ENCODE assay signal across 9 mouse cellular contexts in genomic region chr5:130950894-130951400, GRCm38 (mm10).
A peak's percentile ranks its signal among the peaks of the same experiment; 100 is the strongest.
DNase-seq lines count a peak whose midpoint lies in the region; ATAC-seq and TF ChIP-seq lines count a peak whose summit lies in the region.
"Had no signal": no experiment of that assay in that cellular context is flagged by ENCODE, and none has a peak within 500 bp of the region (broad histone marks: within the 10 kb centered on the region; RNA-seq: fewer than 3 reads in every experiment).

No protein-coding gene starts in this region.

- H3K36me3 ChIP-seq in liver, postnatal 0 days (replicated peaks; ENCODE audit: insufficient read depth, low read length) = no peaks in the 10 kb centered on the region
- H3K36me3 ChIP-seq in embryonic facial prominence, embryonic 12.5 days = no peaks in the 10 kb centered on the region
- H3K36me3 ChIP-seq in midbrain, embryonic 15.5 days (replicated peaks) = no peaks in the 10 kb centered on the region

- no peak overlapping the region for H3K4me2 ChIP-seq in liver, postnatal 0 days (ENCODE audit: low read depth, low read length)
- H3K4me2 ChIP-seq in embryonic facial prominence, embryonic 12.5 days (replicated peaks) = no peak overlapping the region
- H3K4me2 ChIP-seq in midbrain, embryonic 15.5 days = no peak overlapping the region
- H3K4me2 ChIP-seq: neural tube, embryonic 12.5 days had no signal

- H3K4me1 ChIP-seq in liver, postnatal 0 days (ENCODE audit: insufficient read depth) = no peaks in the 10 kb centered on the region
- no peaks in the 10 kb centered on the region for H3K4me1 ChIP-seq in embryonic facial prominence, embryonic 12.5 days
- H3K4me1 ChIP-seq in midbrain, embryonic 15.5 days = no peaks in the 10 kb centered on the region
- H3K4me1 ChIP-seq: neural tube, embryonic 12.5 days had no signal

- no peak for TF ChIP-seq EP300 in liver, postnatal 0 days (IDR thresholded peaks at IDR 0.05; ENCODE audit: low read depth)

- no peaks in the 10 kb centered on the region for H3K9me3 ChIP-seq in liver, postnatal 0 days (ENCODE audit: low read length)
- H3K9me3 ChIP-seq in embryonic facial prominence, embryonic 12.5 days = no peaks in the 10 kb centered on the region
- H3K9me3 ChIP-seq in midbrain, embryonic 15.5 days = 0 out of 2 replicates have a peak, but pooled peaks cover 2% of the 10 kb centered on the region
- H3K9me3 ChIP-seq: neural tube, embryonic 12.5 days had no signal

- H3K4me3 ChIP-seq in liver, postnatal 0 days (ENCODE audit: low read depth, low read length) = no peak overlapping the region
- H3K4me3 ChIP-seq in embryonic facial prominence, embryonic 12.5 days = no peak overlapping the region
- no peak overlapping the region for H3K4me3 ChIP-seq in midbrain, embryonic 15.5 days
- H3K4me3 ChIP-seq: neural tube, embryonic 12.5 days had no signal

- H3K27me3 ChIP-seq in liver, postnatal 0 days (ENCODE audit: insufficient read depth, low read length) = no peaks in the 10 kb centered on the region
- H3K27me3 ChIP-seq in embryonic facial prominence, embryonic 12.5 days = no peaks in the 10 kb centered on the region
- H3K27me3 ChIP-seq in midbrain, embryonic 15.5 days (replicated peaks) = no peaks in the 10 kb centered on the region
- H3K27me3 ChIP-seq: neural tube, embryonic 12.5 days had no signal

- peak; percentile 3 for DNase-seq in adrenal gland, postnatal 25 days
- no peak for DNase-seq in adrenal gland, adult 8-10 months
- DNase-seq in liver, postnatal 0 days = no peak
- DNase-seq in liver = no peak
- no peak for DNase-seq in Muller cell, postnatal 12 days (ENCODE audit: inconsistent ontology term)

- no peak overlapping the region for H3K27ac ChIP-seq in liver, postnatal 0 days (ENCODE audit: low read depth)
- no peak overlapping the region for H3K27ac ChIP-seq in embryonic facial prominence, embryonic 12.5 days
- 0 out of 2 replicates have a peak overlapping the region, but pooled peaks have one; percentile 12 for H3K27ac ChIP-seq in midbrain, embryonic 15.5 days
- H3K27ac ChIP-seq: neural tube, embryonic 12.5 days had no signal

- ATAC-seq in liver, postnatal 0 days = no peak
- ATAC-seq in embryonic facial prominence, embryonic 12.5 days (ENCODE audit: insufficient number of reproducible peaks, insufficient read depth, low FRiP score, low TSS enrichment) = peak; percentile 41; the same call in 1 of the 2 replicates
- no peak for ATAC-seq in midbrain, embryonic 15.5 days (replicated peaks)
- ATAC-seq in monocyte, adult 5-6 weeks (replicated peaks; ENCODE audit: insufficient number of reproducible peaks, low FRiP score, low TSS enrichment, poor library complexity, severe bottlenecking) = no peak

- TF ChIP-seq CTCF in liver, postnatal 0 days (IDR thresholded peaks at IDR 0.05; ENCODE audit: low read depth) = peak; percentile 55

- 38% methylated on average over 6 of the region's 6 CpGs for WGBS in liver, postnatal 0 days (ENCODE audit: insufficient replicate concordance)
- WGBS in embryonic facial prominence, embryonic 12.5 days = 45% methylated on average over 6 of the region's 6 CpGs
- 47% methylated on average over 6 of the region's 6 CpGs for WGBS in midbrain, embryonic 15.5 days

- H3K9ac ChIP-seq in liver, postnatal 0 days (replicated peaks) = no peak overlapping the region
- no peak overlapping the region for H3K9ac ChIP-seq in embryonic facial prominence, embryonic 12.5 days
- H3K9ac ChIP-seq in midbrain, embryonic 15.5 days = no peak overlapping the region
- H3K9ac ChIP-seq: neural tube, embryonic 12.5 days had no signal
